Mouse (Mus musculus): Measurements from ENCODE around the gene Ly6g6c.
A peak's percentile ranks its signal among the peaks of the same experiment; 100 is the strongest.
"Not testable (repeated sequence)": the region's sequence is repeated elsewhere in the genome, so short reads cannot be mapped to it uniquely, and the experiment has no call there.

The Ly6g6c gene

GRCm38 (mm10) chr17:35031880-35032279 is 33.3 kb upstream of the Ly6g6c start:
- DNase-seq (ENCODE audit: low spot score in 2 of 2): no peak

DNA sequence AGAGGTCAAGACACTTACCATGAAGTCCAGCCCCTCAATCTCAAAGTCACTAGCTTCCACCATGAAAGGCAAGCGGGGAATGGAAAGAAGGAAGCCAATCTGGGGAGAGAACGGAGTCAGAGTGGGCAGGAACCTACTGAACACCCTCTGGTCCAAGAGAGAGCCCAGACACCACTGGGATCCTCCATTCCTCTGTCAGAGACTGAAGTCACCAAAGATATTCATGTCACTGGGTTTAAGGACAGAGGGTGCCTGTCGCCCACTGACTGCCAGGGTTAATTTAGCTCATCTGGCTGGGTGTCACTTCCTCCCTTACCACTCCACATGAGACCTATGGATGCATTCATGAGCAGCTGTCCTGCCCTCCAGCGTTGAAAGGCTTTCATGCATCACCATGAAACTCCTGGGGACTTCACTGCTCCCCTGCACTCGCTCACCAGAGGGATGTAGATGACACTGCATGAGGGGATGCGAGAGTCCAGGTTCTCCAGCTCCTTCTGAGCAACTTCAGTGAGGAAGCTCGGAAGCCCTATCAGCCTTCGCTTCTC is 32.8 kb upstream of the Ly6g6c start:
- DNase-seq (ENCODE audit: low spot score in 2 of 2): no peak

GRCm38 (mm10) chr17:35033703-35034102 is 31.5 kb upstream of the Ly6g6c start:
- not testable (repeated sequence) for DNase-seq (ENCODE audit: low spot score in 2 of 2)

- DNase-seq (ENCODE audit: low spot score in 2 of 2): no peak
Measured at GRCm38 (mm10) chr17:35034896-35035295, 30.3 kb upstream of the Ly6g6c start.

- DNase-seq (ENCODE audit: low spot score in 2 of 2): no peak
Measured at GRCm38 (mm10) chr17:35039121-35039873, 25.9 kb upstream of the Ly6g6c start.

DNA sequence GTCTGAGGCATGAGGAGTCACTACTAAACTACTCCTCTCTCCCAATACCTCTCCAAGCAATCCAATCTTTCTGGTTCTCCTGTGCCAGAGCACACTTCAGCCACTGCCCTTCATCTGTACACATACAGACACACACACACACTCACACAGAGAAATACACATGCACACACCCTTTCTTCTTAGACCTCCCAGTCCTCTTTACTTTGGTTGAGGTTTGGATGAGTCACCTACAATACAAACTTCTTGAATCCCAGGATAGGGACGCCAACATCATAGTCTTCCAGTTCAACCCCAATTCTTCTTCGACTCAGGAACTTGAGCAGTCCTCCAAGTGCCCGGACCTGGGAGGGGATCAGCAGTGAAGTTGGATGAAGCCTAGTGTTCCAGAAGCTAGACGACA is 21.4 kb upstream of the Ly6g6c start:
- DNase-seq (ENCODE audit: low spot score in 2 of 2): no peak

- DNase-seq (ENCODE audit: low spot score in 2 of 2): no peak
Measured at GRCm38 (mm10) chr17:35044904-35045806, 20.0 kb upstream of the Ly6g6c start.

- no peak for DNase-seq (ENCODE audit: low spot score in 2 of 2)
Measured at GRCm38 (mm10) chr17:35045807-35046680, 19.1 kb upstream of the Ly6g6c start.

- DNase-seq (ENCODE audit: low spot score in 2 of 2): peak; percentile 92 to 95
Measured at GRCm38 (mm10) chr17:35046681-35047455, 18.3 kb upstream of the Ly6g6c start, which contains the start of gene Msh5. Gene Msh5, minus strand, starts transcription at chr17:35046745.

GRCm38 (mm10) chr17:35047688-35048087 is 17.5 kb upstream of the Ly6g6c start:
- DNase-seq (ENCODE audit: low spot score in 2 of 2): no peak

- DNase-seq (ENCODE audit: low spot score in 2 of 2): no peak
Measured at GRCm38 (mm10) chr17:35048149-35048931, 16.8 kb upstream of the Ly6g6c start.

DNA sequence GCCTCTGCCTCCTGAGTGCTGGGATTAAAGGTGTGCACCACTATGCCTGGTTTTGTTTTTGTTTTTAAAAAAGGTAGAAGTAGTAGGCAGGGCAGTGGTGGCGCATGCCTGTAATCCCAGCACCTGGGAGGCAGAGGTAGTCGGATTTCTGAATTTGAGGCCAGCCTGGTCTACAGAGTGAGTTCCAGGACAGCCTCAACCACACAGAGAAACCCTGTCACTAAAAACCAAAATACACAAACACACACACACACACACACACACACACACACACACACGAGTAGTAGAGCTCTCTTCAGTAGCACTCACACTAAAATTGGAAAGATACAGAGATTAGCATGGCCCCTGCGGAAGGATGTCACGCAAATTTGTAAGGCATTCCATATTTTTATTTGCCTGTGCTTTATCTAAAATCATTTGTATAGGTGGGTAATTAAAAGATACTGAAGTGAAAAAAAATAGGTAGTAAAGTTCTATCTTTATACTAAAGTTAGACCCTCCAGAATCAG is 16.2 kb upstream of the Ly6g6c start:
- no peak for DNase-seq (ENCODE audit: low spot score in 2 of 2)

GRCm38 (mm10) chr17:35049561-35050016 is 15.6 kb upstream of the Ly6g6c start, which contains the start of gene Clic1:
Gene Clic1, plus strand, starts transcription at chr17:35049966.
- DNase-seq (ENCODE audit: low spot score in 2 of 2): no peak

- DNase-seq (ENCODE audit: low spot score in 2 of 2): no peak
Measured at GRCm38 (mm10) chr17:35050126-35050750, 14.9 kb upstream of the Ly6g6c start.

DNA sequence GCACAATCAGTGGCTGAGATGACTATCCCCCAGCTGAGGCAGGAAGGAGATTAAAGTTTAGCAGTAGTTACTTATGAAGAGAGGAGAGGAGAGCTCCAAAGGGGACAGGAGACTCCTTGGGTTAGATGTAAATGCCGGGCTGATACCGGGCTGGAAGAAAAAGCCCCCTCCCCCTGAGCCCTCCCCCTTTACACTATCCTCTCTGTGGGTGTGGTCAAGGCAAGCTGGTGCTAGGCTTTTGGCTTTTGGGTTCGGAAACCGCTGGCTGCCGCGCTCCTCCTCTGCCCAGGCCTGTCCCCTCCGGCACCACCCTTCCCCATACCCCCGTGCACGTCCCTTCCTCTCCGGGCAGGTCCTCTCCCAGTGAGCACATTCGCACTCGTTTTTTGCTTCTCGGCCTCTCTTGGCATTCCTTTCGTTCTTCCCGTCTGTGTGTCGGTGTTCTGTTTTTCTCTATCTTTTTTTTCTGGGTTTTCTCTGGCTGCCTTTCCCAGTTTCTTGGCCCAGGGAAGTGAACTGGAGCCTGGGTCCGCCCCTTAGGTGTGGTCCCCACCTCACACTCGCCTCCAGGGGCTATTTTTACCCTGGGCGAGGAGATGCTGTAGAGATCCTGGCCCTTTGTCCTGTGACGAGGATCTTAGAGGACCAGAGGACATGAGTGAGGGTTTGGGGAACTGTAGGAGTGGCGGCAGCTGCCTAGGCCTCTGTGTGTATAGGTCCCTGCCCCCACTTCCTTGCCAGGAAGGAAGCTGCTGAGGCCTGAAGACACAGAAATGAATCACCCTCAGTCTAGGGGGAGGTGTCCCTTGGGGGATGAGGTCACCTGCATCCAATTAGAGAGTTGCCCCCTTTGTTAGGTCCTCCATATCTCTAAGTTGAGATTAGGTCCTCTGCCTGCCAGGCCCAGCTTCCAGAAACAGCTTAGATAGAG is 13.8 kb upstream of the Ly6g6c start:
- no peak for DNase-seq (ENCODE audit: low spot score in 2 of 2)

GRCm38 (mm10) chr17:35052271-35052798 is 12.9 kb upstream of the Ly6g6c start:
- no peak for DNase-seq (ENCODE audit: low spot score in 2 of 2)

DNA sequence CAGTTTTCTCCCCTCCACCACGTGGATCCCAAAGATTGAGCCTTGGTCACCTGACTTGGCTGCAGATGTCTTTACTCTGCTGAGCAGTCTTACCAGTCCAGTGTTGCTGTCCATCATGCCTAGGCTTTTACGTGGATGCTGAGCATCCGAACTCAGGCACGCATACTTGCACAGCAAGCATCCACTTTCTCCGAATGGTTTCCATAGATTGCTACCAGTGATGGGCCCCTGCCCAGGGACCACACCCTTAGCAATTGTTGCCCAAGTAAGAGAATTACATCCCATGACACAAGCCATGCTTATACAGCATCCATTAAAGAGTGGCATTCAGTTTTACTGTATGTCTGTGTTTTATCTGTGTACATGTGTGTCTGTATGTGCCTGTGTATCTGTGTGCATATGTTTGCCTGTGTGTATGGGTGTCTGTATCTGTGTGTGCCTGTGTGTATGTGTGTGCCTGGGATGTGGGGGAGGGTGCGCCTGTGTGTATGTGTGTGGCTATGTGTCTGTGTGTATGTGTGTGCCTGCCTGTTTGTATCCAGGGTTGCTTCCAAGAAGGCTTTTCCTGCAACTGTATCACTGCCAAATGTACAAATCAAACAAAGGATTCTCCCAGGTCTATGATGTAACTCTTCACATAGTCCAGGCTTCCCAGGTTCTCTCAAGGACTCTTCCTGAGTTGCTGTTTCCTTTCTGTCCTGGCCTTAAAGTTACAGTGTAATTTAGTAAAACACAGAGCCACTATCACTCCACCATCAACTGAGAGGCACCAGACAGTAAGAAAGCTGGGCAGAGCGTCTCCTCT is 9.3 kb upstream of the Ly6g6c start:
- no peak for DNase-seq (ENCODE audit: low spot score in 2 of 2)

Data from frontal cortex, postnatal 14 days (tissue).